Mouse (Mus musculus) layer of hippocampus, adult 9-11 months (tissue): ENCODE measurements around the gene Mylip.

Experiments used
- DNase-seq: peaks from one replicate; pipeline ENCODE4 v3.0.0; 2022

The Mylip gene

GRCm38 (mm10) chr13:45391854-45392454 is 2.4 kb downstream of the Mylip start:
- DNase-seq = no peak

GRCm38 (mm10) chr13:45394221-45394768 is 4.8 kb downstream of the Mylip start:
- no peak for DNase-seq

- DNase-seq = no peak
Observed at GRCm38 (mm10) chr13:45396724-45397123, 7.2 kb downstream of the Mylip start.

- peak; percentile 66 for DNase-seq
Observed at GRCm38 (mm10) chr13:45397240-45397639, 7.7 kb downstream of the Mylip start.

DNA sequence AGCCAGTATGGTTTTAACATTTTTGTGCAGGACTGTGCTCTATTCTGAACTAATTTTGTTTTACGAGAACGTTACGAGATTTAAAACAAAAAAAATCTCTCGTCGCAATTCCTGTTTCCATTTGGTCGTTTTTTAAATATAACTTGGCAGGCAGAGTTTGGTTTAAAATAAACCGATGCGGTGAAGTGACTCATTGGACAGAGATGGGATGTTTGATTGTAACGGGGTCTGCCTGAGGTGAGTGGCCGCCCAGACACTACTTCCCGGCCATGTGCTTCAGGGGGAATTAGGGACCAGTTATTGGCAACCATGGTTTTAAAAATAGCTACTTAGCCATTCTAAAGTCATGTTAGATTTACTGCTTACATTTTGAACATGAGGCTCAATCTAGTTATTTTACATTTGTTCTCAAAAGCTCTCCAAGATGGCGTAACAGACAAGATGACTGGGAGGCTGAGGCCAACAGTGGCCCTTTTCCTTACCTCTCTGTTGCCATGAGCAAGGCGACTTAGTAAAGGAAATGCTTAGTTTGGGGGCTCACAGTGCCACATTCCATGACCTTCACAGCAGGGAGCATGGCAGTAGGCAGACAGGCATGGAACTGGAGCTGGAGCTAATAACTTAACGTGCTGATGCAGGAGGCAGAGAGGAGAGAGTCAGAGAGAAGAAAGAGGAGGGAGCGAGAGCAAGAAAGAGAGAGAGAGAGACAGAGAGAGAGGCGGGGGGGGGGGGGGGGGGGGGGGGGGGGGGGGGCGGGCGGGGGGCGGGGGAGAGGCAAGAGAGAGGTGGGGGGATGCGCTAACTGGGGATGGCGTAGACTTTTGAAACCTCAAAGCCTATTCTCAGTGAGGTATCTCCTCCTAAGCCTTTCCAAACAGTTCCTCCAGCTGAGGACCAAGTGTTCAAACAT is 8.6 kb downstream of the Mylip start:
- DNase-seq = no peak

DNA sequence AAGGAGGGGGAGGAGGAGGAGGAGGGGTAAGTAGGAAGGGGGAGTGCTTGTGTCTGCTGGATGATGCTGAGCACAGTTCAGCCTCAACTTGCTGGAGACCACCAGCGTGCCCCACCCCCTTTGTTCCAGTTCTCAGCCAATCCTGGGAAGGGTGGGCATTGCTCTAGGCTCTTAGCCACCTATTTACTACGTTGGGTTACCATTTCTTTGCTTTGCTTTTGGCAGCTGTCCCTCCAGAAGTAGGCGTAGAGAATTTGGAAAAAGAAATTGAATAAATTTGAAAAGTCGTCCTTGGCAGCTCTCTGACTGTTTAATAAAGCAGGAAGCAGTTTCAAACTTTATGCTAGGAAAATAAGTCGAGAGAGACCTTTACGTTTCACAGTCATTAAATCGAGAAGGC is 11.2 kb downstream of the Mylip start:
- DNase-seq = peak; percentile 43

DNA sequence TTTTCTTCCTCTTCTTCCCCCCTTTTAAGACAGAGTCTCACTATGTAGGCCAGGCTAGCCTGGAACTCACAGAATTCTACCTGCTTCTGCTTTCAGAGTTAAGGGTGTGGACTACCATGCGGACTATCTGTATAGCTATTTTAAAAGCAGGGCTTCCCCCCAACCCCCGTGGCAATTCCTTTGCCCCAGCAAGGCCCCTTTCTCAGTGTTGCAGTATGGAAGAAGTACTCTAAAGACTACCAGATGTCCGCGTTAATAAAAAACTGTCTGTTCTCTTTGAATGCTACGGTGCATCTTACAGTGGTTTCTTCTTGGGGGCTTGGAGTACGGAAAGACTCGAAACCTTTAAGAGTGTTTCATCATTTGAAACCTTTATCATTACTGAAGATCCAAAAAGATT is 12.3 kb downstream of the Mylip start:
- DNase-seq = no peak

- DNase-seq = no peak
Observed at GRCm38 (mm10) chr13:45402316-45403039, 12.9 kb downstream of the Mylip start.

DNA sequence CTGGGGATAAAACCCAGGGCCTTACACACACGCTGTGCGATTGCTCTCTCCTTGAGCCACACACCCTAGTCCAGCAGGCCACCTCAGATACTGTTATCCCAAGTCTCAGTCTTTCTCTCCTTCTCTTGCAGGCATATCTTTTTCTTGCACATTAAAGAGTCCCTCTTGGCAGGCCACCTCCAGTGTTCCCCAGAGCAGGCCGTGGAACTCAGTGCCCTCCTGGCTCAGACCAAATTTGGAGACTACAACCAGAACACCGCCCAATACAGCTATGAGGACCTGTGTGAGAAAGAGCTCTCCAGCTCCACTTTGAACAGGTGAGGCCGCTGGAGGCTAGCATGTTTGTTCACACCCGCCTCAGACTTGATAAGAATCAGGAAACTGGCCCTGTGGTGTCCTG is 14.7 kb downstream of the Mylip start:
- no peak for DNase-seq

DNA sequence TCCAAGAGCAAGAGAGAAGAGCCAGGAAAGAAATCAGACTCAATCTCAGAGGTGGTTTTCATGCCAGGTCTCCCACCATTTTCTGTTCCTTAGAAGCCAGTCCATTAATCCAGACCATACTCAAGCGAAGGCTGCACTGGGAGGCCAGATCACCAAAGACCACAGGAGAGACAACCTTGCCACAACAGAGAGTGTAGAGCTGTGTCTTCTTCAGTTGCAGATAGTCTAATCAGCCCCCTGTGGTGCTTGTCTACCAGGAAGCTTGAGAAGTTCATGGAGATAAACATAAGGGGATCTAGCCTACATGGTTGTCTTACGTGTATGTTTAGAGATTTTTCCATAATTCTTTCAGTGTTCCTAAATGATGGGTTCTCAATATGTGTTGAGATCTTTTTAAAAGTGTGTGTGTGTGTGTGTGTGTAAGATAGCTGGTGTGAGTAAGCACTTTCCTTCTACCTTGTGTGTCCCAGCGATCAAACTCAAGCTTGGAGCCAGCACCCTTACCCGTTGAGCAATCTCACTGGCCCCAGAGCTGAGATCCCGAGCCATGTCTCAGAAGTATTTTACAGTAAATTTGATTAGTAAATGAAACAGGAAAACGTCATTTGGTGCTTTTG is 15.8 kb downstream of the Mylip start:
- no peak for DNase-seq

GRCm38 (mm10) chr13:45406289-45406688 is 16.7 kb downstream of the Mylip start:
- DNase-seq = no peak

DNA sequence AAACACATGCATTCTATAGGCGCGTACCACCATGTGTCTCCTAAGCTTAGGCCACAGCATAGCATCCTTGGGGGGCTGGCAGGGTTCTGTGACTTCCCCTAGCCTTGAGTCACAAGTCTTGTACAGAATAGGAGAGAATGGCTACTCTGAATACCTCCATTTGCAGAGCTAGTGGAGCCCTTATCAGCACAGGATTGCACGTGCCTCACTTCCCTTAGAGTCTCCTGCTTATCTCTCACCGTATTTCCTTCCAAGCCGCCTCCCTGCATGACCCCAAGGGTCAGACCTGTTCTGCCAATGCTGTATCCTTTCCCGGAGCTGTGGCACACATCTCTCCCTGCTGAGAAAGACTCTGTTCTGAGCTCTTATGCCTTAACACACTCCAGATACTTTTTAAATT is 17.2 kb downstream of the Mylip start:
- DNase-seq = no peak

DNA sequence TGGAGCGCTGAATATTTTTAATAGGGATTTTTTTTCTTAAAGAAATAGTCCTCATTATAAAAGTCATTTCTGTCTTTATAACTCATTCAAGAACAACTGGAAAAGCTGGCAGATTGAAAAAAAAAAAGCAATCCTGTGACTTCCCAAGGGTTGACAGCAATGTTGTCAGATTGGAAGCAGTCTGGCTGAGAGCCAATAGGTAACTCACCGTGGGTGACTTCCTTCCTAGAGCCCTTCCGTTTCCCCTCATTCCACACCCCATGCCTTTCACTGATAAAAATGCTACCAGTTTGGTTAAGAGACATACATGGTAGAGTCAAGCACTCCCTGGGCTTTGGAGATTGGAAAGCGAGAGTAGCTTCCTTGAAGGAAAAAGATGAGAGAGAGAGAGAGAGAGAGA is 21.4 kb downstream of the Mylip start:
- no peak for DNase-seq

GRCm38 (mm10) chr13:45413066-45413465 is 23.5 kb downstream of the Mylip start:
- DNase-seq = no peak

DNA sequence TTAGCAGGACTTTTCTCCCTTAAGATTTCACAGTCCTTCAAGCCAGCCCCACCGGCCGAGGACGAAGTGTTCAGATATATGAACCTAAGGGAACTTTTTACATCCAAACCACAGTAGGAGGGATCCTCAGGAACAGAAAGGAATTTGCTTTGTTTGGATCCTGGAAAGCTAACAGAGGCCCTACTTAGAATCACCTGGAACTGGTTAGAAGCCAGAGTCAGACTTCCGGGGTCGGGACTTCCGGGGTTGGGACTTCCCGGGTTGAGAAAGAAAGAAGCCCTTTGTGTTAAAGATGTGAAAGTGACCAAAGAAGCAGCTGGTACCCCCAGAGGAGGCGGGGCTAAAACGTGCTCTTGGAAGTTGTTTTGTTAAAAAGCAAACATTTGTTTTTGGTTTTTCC is 24.5 kb downstream of the Mylip start:
- DNase-seq = no peak

GRCm38 (mm10) chr13:45416621-45417057 is 27.1 kb downstream of the Mylip start:
- DNase-seq = no peak

- no peak for DNase-seq
Observed at GRCm38 (mm10) chr13:45418986-45419385, 29.4 kb downstream of the Mylip start.

GRCm38 (mm10) chr13:45422251-45422650 is 32.7 kb downstream of the Mylip start:
- DNase-seq = no peak

DNA sequence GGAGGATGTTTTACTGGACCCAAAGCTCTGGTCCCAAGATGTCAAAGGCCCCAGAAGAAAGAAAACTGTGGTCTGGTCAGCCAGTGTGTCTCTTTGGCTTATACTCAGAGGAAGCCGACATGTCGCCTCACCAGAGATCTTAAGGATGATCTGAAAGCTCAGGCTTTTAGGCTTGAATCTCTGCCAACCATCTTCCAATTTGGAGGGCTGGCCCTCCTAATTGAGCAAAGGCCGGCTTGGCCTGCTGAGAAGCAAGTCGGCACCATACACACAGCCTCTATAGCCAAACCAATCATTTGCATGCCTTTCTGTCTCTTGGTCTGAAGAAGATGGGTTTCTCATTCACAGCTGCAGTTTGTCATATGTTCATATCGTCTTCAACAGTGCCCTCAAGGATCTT is 33.2 kb downstream of the Mylip start:
- no peak for DNase-seq

DNA sequence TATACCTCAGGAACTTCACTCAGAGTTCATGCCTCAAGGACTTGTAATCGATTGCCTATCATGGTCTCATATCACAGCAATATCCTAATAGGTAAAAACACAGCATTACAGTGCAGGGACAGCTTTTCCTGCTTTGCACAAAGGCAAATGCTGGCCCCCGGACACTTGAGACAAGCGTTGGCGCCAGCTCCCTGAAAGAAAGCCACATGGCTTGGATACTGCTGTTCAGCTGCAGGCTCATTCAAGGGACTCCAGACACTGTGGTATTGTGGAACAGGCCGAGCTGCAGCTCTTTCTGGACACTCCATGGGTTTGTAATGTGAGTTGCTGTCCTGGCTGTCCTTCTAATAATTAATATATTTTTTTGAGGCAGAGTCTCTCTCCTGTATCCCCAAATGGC is 34.4 kb downstream of the Mylip start:
- DNase-seq = no peak

- DNase-seq = no peak
Observed at GRCm38 (mm10) chr13:45429239-45429638, 39.7 kb downstream of the Mylip start.

GRCm38 (mm10) chr13:45437134-45437533 is 47.6 kb downstream of the Mylip start:
- DNase-seq = no peak

DNA sequence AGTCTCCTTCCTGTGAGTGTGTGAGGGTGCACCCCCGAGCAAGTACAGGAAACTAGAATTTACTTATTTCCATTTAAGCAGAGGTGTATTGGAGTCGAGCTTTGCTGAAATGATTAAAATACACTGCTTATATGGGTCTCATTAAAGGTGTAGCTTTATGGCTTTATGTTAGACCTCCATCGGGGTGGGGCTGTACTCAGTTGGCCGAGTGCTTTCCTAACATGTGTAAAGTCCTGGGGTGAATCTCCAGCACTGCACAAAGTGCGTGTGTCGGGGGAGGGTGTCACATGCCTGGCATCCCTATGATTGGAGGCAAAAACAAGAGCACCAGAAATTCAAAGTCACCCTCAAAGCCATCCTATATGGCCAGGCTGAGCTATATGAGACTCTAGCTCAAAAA is 49.3 kb downstream of the Mylip start:
- no peak for DNase-seq
